Mouse (Mus musculus): ENCODE data around the gene Ninj2.
A peak's percentile ranks its signal among the peaks of the same experiment; 100 is the strongest.

Gene Ninj2

DNA sequence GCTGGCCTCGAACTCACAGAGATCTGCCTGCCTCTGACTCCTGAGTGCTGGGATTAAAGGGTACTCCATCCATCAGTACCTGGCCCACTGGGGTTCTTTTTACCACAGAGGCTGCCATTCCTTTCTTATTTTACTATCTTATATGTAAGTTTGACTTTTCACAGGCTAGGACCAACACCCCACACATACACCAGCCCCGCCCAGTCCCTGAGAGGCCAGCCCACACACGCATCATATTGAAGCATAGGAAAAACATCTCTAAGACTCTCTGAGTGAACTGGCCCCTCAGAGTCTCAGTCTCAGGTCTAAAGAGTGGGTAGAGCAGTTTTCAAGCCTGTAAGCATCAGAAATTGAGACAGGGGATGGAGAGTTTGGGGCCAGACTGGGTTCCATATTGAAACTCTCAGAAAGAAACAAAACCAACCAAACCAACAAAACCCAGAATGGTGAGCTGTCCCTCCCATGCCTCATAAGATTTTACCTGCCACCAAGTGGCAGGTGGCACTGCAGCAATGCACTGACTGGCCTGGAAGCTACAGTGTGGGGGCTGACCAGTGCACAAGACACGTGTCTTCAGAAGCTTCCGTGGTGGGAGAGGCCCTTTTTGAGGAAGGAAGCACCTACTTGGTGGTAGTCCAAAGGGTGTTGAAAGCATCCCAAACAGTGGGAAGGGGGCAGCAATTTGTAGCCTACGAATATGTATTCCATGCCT lies 86.0 kb downstream of the Ninj2 start:
- DNase-seq (ENCODE audit: low spot score), result no peak

DNA sequence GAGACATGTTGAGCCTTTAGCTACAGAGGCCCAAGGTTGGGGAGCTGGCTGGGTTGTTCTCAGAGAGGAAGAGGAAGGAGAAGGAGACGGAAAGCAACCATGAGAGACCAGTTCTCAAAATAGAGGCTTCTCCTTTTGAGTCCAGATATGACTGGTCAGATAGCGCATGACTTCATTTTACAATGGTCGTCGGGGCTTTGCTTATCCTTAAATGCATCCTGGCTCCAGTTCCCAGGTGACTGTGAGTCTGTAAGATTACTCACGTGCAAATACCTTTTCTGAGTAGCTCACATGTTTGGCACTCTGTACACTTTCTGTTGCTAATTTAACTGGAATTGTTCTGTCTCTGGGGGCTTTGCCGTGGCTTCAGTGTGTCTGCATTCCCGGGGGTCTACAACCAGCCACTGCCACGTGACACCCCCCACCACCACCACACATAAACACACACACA lies 86.6 kb downstream of the Ninj2 start:
- no peak for DNase-seq (ENCODE audit: low spot score)

DNA sequence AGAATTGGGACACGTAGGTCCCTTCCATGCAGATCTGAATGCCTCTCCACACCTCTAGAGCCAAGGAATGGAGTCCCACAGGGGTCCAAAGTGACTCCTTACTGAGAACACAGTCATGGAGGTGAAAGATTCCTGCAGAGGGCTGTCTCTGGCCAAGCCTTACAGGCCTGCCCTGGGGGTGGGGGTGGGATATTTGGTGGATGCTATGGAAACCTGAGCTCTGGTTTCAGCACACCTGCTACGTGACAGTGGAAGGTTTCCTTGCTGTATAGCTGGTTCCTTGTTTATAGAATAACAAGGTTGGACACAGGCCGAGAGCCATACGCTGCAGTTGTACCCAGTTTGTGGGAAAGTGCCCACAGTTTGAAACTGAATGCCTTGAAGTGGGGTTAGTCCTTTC lies 87.3 kb downstream of the Ninj2 start:
- no peak for DNase-seq (ENCODE audit: low spot score)

DNA sequence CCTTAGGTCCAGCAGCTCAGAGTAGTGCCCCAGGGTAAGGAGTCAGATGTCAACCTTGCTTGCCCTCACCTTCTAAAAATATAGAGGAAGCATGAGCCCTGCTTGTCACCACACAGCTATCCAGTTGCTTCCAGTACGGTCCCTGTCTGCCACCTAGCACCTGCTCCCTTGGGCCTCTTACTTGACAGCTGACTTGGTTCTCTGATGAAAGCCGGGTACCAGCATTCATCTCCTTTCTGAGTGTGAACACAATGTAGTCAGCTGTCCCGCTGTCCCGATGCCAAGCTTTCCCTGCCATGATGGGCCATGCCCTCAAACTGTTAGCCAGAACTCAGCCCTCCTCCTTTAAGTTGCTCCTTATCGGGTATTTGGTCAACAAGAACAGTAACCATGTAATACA lies 89.0 kb downstream of the Ninj2 start:
- DNase-seq (ENCODE audit: low spot score), result no peak

DNA sequence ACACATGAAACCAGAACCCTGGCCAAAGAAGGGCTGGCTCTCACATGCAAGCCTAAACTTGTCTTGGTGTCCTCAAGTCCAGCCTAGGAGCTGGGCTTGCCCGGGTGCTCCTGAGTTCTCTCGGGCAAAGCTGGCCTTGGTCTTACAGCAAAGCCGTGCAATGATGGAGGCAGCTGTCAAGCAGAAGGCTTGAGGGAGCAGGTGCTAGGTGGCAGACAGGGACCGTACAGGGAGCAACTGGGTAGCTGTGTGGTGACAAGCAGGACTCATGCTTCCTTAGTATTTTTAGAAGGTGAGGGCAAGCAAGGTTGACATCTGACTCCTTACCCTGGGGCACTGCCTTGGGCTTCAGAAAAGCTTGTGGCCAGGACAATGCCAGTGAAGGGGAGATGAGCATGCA lies 90.6 kb downstream of the Ninj2 start:
- DNase-seq (ENCODE audit: low spot score), result no peak

DNA sequence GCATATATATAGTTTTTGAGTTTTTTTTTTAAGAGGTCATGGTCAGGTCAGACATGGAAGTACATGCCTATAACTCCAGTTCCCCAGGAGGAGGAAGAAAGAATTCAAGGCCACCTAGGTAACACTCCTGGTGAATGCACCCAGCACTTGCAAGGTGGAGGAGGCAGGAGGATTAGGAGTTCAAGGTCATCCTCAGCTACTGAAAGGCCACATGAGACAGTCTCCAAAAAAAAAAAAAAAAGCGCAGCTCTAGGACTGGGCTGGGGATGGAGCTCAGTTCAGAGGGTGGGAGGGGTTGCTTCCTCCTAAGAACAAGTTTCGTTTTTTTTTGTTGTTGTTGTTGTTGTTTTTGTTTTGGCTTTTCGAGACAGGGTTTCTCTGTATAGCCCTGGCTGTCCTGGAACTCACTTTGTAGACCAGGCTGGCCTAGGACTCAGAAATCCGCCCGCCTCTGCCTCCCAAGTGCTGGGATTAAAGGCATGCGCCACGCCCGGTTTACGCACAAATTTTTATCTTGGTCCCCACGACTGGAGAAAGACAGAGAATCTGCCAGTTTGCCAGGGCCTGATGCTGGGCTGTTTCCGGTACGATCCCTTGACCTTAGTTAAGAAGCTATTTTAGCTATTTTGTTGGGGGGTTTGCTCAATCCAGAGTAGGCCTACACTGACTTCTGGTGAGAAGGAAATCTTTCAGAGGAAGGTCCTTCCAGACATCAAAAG lies 92.0 kb downstream of the Ninj2 start:
- no peak for DNase-seq (ENCODE audit: low spot score)

DNA sequence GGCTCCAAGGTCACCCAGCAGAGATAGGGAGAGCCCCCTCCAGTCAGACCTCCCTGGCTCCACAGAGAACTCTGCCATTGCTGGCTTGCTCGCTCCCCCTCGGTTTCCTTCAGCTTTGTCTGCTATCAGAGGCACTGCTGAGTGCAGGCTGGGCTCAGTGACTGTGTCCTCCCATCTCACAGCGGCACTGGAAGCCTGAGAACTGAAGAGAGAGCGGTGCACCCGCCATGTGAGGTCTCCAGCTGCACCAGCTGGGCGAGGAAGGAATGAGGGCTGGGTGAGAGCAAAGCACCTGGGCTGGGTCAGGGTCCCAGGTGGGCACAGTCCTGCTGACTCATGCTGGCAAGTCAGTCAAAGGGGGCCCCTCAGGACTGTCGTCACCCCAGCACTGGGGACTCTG lies 92.6 kb downstream of the Ninj2 start:
- no peak for DNase-seq (ENCODE audit: low spot score)

DNA sequence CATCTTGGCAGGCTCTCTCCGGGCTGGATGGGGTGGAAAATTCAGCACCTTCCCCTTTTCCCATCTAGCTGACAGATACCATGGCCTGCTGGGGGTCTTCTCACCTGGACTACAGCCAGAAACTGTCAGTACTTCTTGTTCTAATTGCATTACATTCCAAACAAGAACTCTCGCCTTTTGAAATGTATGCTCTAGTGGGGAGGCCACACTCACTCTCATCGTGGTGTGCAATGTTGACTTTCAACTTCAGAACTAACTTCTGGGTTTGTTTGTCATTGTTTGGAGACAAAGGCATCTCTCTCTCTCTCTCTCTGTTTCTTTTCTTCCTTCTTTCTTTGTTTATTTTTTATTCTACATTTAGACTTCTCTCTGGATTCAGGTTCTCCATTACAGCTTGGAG lies 93.4 kb downstream of the Ninj2 start:
- DNase-seq (ENCODE audit: low spot score), result no peak

DNA sequence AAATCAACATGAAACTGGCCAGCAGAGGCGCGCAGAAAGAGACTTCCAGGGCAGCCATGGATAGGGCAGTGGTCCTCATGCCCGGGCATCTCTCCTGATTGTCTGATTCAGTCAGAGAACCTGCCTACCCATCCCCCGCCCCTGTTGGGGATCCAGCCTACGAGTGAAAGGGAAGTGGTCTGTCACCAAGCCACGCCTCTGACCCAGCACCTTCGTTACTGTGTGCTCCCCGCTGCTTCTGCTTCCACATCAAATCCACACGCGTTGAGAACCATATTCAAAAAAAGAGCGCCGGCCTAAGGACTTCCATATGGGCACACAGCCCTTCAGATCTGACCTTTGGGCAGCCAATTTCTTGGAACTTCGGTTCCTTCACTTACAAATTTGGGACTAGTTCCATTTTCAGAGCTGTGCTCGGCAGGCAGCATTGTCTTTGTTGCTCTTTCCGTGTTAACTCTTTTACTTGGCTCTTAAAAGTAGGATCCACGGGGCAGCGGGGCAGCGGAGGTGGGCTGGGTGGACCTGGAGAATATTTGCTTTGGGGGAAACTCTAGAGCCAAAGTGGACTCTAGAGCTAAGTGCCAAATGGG lies 94.5 kb downstream of the Ninj2 start:
- no peak for DNase-seq (ENCODE audit: low spot score)

DNA sequence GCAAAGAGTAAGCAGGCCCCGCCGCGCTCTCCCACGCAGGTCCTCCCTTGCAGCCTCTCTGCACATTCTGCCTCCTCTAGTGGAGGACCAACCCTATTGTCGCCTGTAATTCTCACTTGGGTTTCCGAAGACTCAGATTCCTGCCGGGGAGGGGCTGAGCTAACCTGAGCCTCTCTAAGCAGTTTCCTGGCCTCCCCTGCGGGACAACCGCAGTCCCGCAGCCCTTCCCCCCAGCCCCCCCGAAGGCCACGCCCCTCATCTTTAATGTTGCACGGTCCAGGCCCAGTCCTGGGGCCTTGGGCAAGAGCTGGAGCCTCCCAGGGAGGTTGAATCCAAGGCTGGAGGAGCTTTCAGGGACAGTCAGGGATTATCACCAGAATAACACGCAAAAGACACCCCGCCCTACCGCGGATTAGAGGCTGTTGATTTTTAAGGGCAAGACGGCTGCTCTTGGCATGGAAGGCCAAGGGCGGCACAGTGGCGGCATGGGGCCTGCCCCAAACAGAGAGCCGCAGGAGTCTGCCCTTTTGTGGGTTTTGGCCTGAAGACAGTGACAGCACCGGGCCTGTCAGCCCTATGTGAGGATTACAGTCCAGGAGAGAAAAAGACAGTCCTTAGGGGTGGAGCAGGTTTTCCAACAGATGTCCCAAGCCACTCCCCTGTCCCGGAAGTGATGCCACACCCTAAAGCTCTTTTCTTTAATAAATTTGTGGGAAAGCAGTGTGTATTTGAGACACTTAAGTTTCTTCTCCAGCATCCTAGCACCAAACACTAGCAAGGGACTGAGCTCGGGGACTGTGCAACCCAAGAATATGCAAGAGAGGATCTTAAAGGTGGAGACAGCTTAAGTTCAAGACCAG lies 95.5 kb downstream of the Ninj2 start:
- no peak for DNase-seq (ENCODE audit: low spot score)

DNA sequence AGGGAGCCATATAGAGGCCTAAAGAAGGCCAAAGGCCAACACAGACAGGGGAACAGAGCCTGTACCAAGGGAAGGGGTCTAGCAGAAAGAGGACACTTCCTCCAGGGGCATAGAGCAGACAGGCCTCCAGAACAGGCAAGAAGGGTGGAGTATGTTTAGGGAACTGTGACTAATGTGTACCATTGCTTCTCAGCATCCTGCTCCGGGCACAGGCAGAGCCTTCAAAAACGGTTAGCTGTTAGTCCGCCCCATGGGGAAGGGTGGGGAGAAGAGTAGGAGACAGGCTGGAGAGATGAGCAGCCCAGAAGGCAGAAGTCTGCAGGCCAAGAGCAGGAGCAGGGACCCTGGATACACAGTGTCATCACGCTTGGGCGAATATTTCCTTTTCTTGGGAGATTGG lies 96.1 kb downstream of the Ninj2 start:
- DNase-seq (ENCODE audit: low spot score), result no peak

DNA sequence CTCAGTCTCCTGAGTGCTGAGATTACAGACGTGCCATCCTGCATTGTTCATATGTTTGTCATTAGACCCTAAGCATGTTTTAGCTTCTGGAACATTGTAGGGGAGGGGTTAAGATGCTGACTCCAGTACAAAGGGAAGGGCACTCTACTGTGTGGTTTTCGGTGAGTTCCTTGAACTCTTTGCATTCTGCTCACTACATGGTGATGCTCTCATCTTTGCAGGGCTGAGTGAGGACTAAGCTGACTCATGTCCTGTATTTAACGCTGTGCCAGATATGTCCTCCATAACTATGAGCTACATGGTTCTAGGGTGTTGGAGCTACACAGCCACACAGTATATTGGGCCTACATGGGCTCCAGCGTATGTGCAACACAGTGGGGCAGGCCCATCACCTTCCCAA lies 97.2 kb downstream of the Ninj2 start:
- DNase-seq (ENCODE audit: low spot score), result no peak

DNA sequence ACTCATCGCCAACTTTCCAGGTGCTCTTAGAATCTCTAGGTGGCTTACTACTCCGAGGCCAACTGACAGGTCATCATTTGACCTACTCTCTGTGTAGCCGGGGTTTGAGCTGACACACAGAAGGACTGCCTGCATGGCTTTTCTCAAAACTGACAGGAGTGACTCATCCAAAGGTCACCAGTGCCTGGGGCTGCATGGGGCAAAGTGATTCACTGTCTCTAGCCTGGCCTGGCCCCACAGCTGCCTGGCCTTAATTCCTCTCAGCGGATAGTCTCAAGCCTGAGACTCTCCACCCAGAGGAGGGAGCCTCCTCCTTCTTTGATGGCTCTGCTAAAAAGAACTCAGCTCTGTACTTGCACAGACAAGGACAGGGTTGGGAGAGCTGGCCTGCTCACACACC lies 97.8 kb downstream of the Ninj2 start:
- no peak for DNase-seq (ENCODE audit: low spot score)

DNA sequence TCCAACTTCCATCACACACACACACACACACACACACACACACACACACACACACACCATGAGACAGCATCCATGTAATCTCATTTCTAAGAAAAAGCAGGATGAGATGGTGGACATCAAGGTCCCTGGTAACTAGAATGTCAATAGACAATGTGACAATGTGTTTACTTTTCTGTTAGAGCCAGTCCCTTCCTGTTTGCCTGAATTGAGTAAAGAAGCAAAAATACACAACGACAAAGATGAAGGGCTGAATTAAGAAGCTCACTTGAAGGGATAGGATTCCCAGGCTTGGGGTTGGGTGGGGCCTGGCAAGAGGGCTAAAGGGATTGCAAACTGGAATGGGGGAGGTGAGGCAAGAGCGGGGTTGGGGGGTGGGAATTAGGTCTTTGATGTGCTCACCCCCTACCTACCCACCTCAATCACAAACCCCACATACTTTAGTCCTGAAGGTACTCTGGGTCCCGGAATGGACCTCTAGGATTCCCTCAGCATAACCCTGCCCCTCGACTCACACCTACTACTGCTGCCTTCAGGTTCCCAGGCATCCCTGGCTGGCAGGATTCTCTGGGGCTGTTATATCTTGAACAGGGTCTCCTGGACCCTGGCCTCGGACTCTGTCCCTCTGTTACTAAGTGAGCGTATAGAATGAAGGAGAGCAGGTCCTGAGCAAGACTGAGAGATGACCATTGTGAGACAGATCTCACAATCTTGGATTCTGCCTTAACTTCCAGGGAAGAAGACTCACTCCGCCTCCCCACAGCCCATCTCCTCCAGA lies 98.4 kb downstream of the Ninj2 start:
- DNase-seq (ENCODE audit: low spot score), result no peak

DNA sequence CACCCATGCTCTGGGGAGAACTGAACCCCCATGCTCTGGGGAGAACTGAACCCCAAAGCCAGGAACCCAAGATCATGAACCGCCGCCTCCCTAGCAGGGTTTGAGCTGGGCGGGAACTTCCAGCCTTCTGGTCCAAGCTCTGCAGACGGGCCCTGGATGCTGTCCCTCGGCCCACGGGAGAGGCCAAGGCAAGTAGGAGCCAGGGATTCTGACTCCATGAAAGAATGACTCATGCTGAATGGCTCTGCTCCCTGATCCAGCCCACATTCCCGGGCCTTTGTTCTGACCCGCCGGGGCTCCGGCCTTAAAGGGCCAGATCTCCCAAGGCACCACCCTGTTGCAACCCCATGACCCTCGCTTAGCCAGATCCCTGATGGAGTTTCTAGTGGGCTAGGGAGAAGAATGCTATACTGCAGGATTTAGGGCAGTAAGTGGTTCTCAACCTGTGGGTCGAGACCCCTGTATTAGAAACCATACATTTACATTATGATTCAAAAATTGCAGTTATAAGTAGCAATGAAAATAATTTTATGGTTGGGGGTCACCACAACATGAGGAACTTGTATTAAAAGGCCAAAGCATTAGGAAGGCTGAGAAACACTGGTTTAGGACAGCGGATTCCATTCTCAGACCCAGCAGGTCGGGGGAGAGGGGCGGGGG lies 99.2 kb downstream of the Ninj2 start:
- no peak for DNase-seq (ENCODE audit: low spot score)

DNA sequence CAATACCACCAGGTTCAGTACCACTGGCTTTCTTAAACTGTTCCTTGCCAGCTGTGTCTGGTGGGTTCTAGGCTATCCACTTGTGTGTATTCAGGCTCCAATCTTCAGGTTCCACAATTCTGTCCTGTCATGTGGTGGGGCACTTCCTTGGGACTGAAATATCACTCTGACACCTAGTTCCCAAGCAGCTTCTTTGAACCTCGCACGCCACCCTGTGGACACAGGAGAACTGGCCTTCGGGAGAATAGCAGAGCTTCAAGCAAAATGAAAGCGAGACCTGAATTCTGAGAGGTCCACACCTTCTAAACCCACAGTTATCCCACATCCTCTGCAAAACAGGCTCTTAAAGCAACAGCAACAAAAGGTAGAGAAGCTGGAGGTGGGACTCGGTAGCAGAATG lies 100.0 kb downstream of the Ninj2 start:
- peak; percentile 86 for DNase-seq (ENCODE audit: low spot score)

DNA sequence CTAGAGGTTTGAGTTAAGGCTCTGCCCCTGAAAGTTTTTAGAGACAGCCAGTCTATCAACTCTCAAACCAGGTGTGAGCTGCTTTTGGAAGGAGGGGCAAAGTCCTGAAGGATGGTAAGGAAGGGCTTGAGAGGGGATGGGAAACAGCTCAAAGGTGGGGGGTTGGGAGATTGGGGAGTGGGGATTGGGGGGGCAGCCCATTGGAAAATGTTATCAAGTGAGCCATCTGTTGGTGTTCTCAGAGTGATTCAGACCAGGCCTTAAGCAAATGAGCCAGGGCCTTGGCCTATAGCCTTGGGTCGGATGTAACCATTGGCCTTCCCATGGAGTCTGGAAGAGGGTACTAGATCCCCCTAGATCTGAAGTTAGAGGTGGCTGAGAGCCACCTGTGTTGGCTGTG lies 100.6 kb downstream of the Ninj2 start:
- no peak for DNase-seq (ENCODE audit: low spot score)

DNA sequence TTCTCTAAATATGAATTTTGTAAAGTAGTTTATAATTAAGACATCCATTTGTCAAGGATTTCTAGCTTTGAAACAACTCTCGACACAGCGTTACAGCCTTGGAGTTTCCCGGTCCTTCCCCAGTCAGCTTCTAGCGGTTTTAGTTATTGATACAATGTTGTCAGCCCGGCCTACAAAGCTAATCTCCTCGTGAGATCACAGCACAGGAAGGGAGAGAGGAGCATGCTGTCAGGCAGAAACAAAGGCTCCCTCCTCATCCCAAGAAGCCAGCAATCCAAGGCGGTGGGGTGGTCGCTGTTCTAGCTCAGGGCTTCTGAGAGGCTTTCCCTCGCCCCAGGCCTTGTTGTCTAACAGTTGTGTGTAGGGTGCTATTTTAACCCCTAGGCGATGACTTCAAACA lies 101.2 kb downstream of the Ninj2 start:
- DNase-seq (ENCODE audit: low spot score), result no peak

DNA sequence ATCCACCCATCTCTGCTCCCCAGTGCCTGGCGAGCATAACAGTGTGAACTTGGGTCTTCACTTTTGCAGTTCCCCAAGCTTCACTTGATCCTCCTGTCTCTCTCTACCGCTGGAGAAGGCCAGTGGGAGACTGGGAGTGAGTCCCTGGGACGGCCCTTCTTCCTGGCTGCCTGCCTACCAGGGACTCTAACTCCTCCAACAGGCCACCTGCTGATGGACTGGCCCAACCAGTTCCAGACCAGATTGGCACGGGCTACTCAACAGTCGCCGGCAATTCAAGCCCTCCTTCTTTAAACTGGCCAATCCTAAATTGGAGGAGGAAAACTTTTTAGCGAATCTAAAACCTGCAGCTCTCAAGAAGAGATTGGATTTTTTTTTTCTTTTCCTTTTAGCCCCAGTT lies 101.8 kb downstream of the Ninj2 start:
- no peak for DNase-seq (ENCODE audit: low spot score)

DNA sequence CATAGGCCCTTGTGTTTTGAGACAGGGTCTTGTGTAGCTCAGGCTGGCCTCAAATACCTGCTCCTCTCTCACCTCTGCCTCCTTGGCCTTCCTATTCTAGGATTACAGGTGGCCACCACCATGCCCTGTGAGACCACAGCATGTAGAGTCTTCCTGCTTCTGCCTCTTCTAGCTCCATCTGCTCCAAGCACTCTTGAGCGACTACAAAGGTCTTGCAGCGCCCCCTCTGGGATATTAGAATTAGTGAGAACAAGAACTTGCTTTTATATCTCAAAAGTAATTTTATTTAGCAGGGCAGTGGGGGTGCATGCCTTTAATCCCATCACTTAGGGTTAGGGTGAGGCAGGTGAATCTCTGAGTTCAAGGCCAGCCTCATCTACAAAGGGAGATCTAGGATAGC lies 103.7 kb downstream of the Ninj2 start:
- peak; percentile 75 for DNase-seq (ENCODE audit: low spot score)

DNA sequence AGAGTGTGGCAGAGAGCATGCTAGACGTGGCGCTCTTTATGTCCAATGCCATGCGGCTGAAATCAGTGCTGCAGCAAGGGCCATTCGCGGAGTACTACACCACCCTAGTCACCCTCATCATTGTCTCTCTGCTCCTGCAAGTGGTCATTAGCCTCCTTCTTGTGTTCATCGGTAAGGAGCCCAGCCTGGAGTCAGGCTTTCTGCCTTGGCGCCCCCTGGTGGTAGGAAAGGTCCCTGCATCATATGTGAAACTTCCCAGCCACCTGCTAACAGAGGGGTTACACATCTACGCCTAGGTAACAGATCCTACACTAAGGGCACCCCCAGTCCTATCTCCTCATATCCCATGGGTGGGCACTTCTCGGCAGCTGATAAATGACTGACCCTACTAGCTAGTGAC lies 104.8 kb downstream of the Ninj2 start:
- peak; percentile 77 for DNase-seq (ENCODE audit: low spot score)
